Mouse (Mus musculus): ENCODE measurements around the gene Gm4133. TPM values are rescaled to one million over a fixed set of nuclear protein-coding genes. Genes with fewer than 3 reads are reported as not detected.
"Not testable (repeated sequence)": the region's sequence is repeated elsewhere in the genome, so short reads cannot be mapped to it uniquely, and the experiment has no call there.

Gm4133 gene
- total RNA-seq (2021): not detected

GRCm38 (mm10) chr7:20333965-20334364, at the start of gene Gm4133:
TSS of gene Gm4133 (minus strand) at chr7:20334065.
- intact Hi-C loops (cut with DNase I); DNase-seq (ENCODE audit: low spot score in 2 of 2): not testable (repeated sequence)

GRCm38 (mm10) chr7:20375310-20375709, 41.4 kb upstream of the Gm4133 start, which contains the start of gene Gm5728:
TSS of gene Gm5728 (minus strand) at chr7:20375410.
- intact Hi-C loops (cut with DNase I); DNase-seq (ENCODE audit: low spot score in 2 of 2): not testable (repeated sequence)

Other genes with a start within 250 kb of the Gm4133 start
- gene Vmn1r91, start 234.4 kb downstream of the Gm4133 start, total RNA-seq (2021): not detected
- gene Gm16442, start 211.5 kb downstream of the Gm4133 start, total RNA-seq (2021): not detected
- gene Vmn1r93, start 195.0 kb downstream of the Gm4133 start, total RNA-seq (2021): not detected
- not detected for gene Vmn1r94, start 165.7 kb downstream of the Gm4133 start, total RNA-seq (2021)
- not detected for gene Vmn1r95, start 140.4 kb downstream of the Gm4133 start, total RNA-seq (2021)
- gene Gm6164, start 128.5 kb downstream of the Gm4133 start, total RNA-seq (2021): not detected
- not detected for gene Gm4498, start 100.2 kb downstream of the Gm4133 start, total RNA-seq (2021)
- not detected for gene Gm5890, start 71.2 kb downstream of the Gm4133 start, total RNA-seq (2021)
- gene Gm5728, start 41.3 kb upstream of the Gm4133 start, total RNA-seq (2021): not detected
- not detected for gene Vmn1r100, start 83.9 kb upstream of the Gm4133 start, total RNA-seq (2021)
- gene Vmn1r101, start 108.5 kb upstream of the Gm4133 start, total RNA-seq (2021): not detected
- not detected for gene Gm10670, start 140.9 kb upstream of the Gm4133 start, total RNA-seq (2021)
- not detected for gene Vmn1r103, start 176.5 kb upstream of the Gm4133 start, total RNA-seq (2021)
- gene Vmn1r104, start 199.8 kb upstream of the Gm4133 start, total RNA-seq (2021): not detected
- gene Gm5726, start 211.7 kb upstream of the Gm4133 start, total RNA-seq (2021): not detected
- gene Gm4141, start 242.2 kb upstream of the Gm4133 start, total RNA-seq (2021): not detected